Mouse (Mus musculus) liver, adult 10 weeks (tissue): ENCODE results near the gene Aimp2. TPM values are rescaled to one million over a fixed set of nuclear protein-coding genes. Genes with fewer than 3 reads are reported as not detected.

Source experiments
- polyA plus RNA-seq: library from polyadenylated mRNA; stranded (reverse); fragments of 350-450 nt; fragmentation: Illumina TruSeq; extraction: RNeasy Lipid Tissue Mini Kit (QIAGEN cat#74804); gene quantifications from one replicate; pipeline ENCODE4 v1.2.3, GENCODE M21; 2014; ENCODE audit warnings: low read depth, low replicate concordance

Aimp2 gene
- polyA plus RNA-seq, result 4.3 TPM

GRCm38 (mm10) chr5:143909417-143910400 is at the start of gene Aimp2, which contains the start of gene Pms2:
Gene Aimp2, minus strand, starts transcription at chr5:143909847.
Gene Pms2, plus strand, starts transcription at chr5:143909964.

GRCm38 (mm10) chr5:143932831-143933230 is 23.2 kb upstream of the Aimp2 start, which contains the start of gene Rsph10b:
Gene Rsph10b, plus strand, starts transcription at chr5:143933035.

GRCm38 (mm10) chr5:143927875-143928274 is 18.2 kb upstream of the Aimp2 start, which contains the start of gene Gm42421:
Gene Gm42421, plus strand, starts transcription at chr5:143928175.

GRCm38 (mm10) chr5:143897635-143898330 is 11.9 kb downstream of the Aimp2 start, which contains the start of gene Ankrd61:
Gene Ankrd61, minus strand, starts transcription at chr5:143897685.

Other genes starting within 250 kb of the Aimp2 start
- gene Usp42, start 177.6 kb downstream of the Aimp2 start, polyA plus RNA-seq, result 3.9 TPM
- 23.1 TPM for gene Eif2ak1, start 92.1 kb downstream of the Aimp2 start, polyA plus RNA-seq
- not detected for gene Ankrd61, start 12.2 kb downstream of the Aimp2 start, polyA plus RNA-seq
- gene Pms2, start 117 bp upstream of the Aimp2 start, polyA plus RNA-seq, result 3.7 TPM
- gene Gm42421, start 18.3 kb upstream of the Aimp2 start, polyA plus RNA-seq, result not detected
- gene Rsph10b, start 23.2 kb upstream of the Aimp2 start, polyA plus RNA-seq, result not detected
- 67.6 TPM for gene Ccz1, start 105.0 kb upstream of the Aimp2 start, polyA plus RNA-seq
- not detected for gene Ocm, start 116.8 kb upstream of the Aimp2 start, polyA plus RNA-seq
- gene Lmtk2, start 190.6 kb upstream of the Aimp2 start, polyA plus RNA-seq, result 2.9 TPM